26 mouse cellular contexts compared by ENCODE assay signal in genomic region chr6:48894203-48894602, GRCm38 (mm10). TPM values are rescaled to one million over a fixed set of nuclear protein-coding genes. Genes with fewer than 3 reads are reported as not detected.
A peak's percentile ranks its signal among the peaks of the same experiment; 100 is the strongest.
DNase-seq lines count a peak whose midpoint lies in the region; ATAC-seq and TF ChIP-seq lines count a peak whose summit lies in the region.
"Had no signal": no experiment of that assay in that cellular context is flagged by ENCODE, and none has a peak within 500 bp of the region (broad histone marks: within the 10 kb centered on the region; RNA-seq: fewer than 3 reads in every experiment).

No protein-coding gene starts in this region.

- DNase-seq in heart, embryonic 10.5 days (ENCODE audit: low spot score): peak; percentile 31
- no peak for DNase-seq in heart, adult 18-20 months
- no peak for DNase-seq in kidney, postnatal 0 days (ENCODE audit: low spot score)
- no peak for DNase-seq in kidney, adult 8-10 months
- no peak for DNase-seq in thymus, postnatal 25 days
- DNase-seq in spleen, postnatal 36 days (ENCODE audit: low spot score in 2 of 2): no peak
- DNase-seq: adrenal gland, postnatal 36 days; cerebellum, adult 8-10 months; gastrocnemius, postnatal 36 days; lung, postnatal 14 days; right cerebral cortex, postnatal 14 days had no signal

- H3K4me1 ChIP-seq in heart, embryonic 10.5 days: no peaks in the 10 kb centered on the region
- H3K4me1 ChIP-seq in kidney, postnatal 0 days (replicated peaks; ENCODE audit: insufficient read depth, low read length): 0 out of 2 replicates have a peak, but pooled peaks cover 5% of the 10 kb centered on the region
- H3K4me1 ChIP-seq: embryonic facial prominence, embryonic 13.5 days; hindbrain, embryonic 10.5 days; limb, embryonic 12.5 days; neural tube, embryonic 15.5 days; stomach, embryonic 15.5 days had no signal

- no peak overlapping the region for H3K4me3 ChIP-seq in heart, embryonic 10.5 days
- H3K4me3 ChIP-seq in kidney, postnatal 0 days (replicated peaks; ENCODE audit: low read depth, low read length): no peak overlapping the region
- H3K4me3 ChIP-seq: embryonic facial prominence, embryonic 13.5 days; hindbrain, embryonic 10.5 days; limb, embryonic 12.5 days; neural tube, embryonic 15.5 days; stomach, embryonic 15.5 days had no signal

- no peak overlapping the region for H3K27ac ChIP-seq in heart, embryonic 10.5 days
- H3K27ac ChIP-seq in kidney, postnatal 0 days: peak overlapping the region; percentile 91
- H3K27ac ChIP-seq: embryonic facial prominence, embryonic 13.5 days; hindbrain, embryonic 10.5 days; hindbrain, postnatal 0 days; limb, embryonic 12.5 days; neural tube, embryonic 15.5 days; stomach, embryonic 15.5 days had no signal

- H3K9me3 ChIP-seq in heart, embryonic 10.5 days: no peaks in the 10 kb centered on the region
- H3K9me3 ChIP-seq in kidney, postnatal 0 days (replicated peaks; ENCODE audit: low read length): no peaks in the 10 kb centered on the region
- H3K9me3 ChIP-seq: neural tube, embryonic 15.5 days; stomach, embryonic 15.5 days had no signal

- no peak overlapping the region for H3K4me2 ChIP-seq in kidney, postnatal 0 days (ENCODE audit: low read length)
- H3K4me2 ChIP-seq: embryonic facial prominence, embryonic 13.5 days; limb, embryonic 12.5 days; neural tube, embryonic 15.5 days; stomach, embryonic 15.5 days had no signal

- no peak for ATAC-seq in kidney, postnatal 0 days (replicated peaks; ENCODE audit: low FRiP score, low read depth)
- ATAC-seq in common myeloid progenitor, adult 5-6 weeks (replicated peaks; ENCODE audit: low read depth, poor library complexity, severe bottlenecking): peak; percentile 92
- peak; percentile 51; the same call in 1 of the 2 replicates for ATAC-seq in megakaryocyte, adult 5-6 weeks (ENCODE audit: poor library complexity, severe bottlenecking)
- ATAC-seq: forebrain, embryonic 16.5 days; hindbrain, postnatal 0 days; midbrain, embryonic 16.5 days had no signal

- no peak overlapping the region for H3K9ac ChIP-seq in kidney, postnatal 0 days (ENCODE audit: low read depth, low read length)
- H3K9ac ChIP-seq: embryonic facial prominence, embryonic 13.5 days; limb, embryonic 12.5 days; neural tube, embryonic 15.5 days; stomach, embryonic 15.5 days had no signal

- no peak for TF ChIP-seq CTCF in kidney, postnatal 0 days (IDR thresholded peaks at IDR 0.05; ENCODE audit: low read depth)

- no peaks in the 10 kb centered on the region for H3K27me3 ChIP-seq in heart, embryonic 10.5 days (ENCODE audit: insufficient read depth, poor library complexity, severe bottlenecking)
- no peaks in the 10 kb centered on the region for H3K27me3 ChIP-seq in kidney, postnatal 0 days (ENCODE audit: insufficient read depth, low read length)
- H3K27me3 ChIP-seq: CH12.LX; embryonic facial prominence, embryonic 13.5 days; limb, embryonic 12.5 days; neural tube, embryonic 15.5 days; stomach, embryonic 15.5 days had no signal

- WGBS in heart, embryonic 10.5 days: 56% methylated on average over 4 of the region's 4 CpGs
- WGBS in kidney, postnatal 0 days: 72% methylated on average over 4 of the region's 4 CpGs

- H3K36me3 ChIP-seq in heart, embryonic 10.5 days: no peaks in the 10 kb centered on the region
- H3K36me3 ChIP-seq in kidney, postnatal 0 days (ENCODE audit: insufficient read depth, low read length): no peaks in the 10 kb centered on the region
- H3K36me3 ChIP-seq: embryonic facial prominence, embryonic 13.5 days; hindbrain, embryonic 10.5 days; limb, embryonic 12.5 days; neural tube, embryonic 15.5 days; stomach, embryonic 15.5 days had no signal

RNA-seq across cellular contexts. Expression of gene Aoc1, which starts 21.5 kb away (rescaled TPM):
- not detected in 2 replicates for polyA plus RNA-seq in heart, embryonic 10.5 days (2016; fragmentation: Nextera tagmentation; extraction: Ambion mirVana)
- not detected for total RNA-seq in heart, adult 18-20 months (2021)
- polyA plus RNA-seq in kidney, postnatal 0 days (2015; fragmentation: Nextera tagmentation; extraction: Ambion mirVana): 9.9 and 11.0 TPM in 2 replicates
- total RNA-seq in common myeloid progenitor, adult 5-6 weeks (2017): 0.23 TPM in 1 of 2 replicates, not detected in the other
- not detected in 2 replicates for total RNA-seq in megakaryocyte, adult 5-6 weeks (2015)
- not detected in 2 replicates for total RNA-seq in megakaryocyte, adult 5-6 weeks (2017)
- total RNA-seq: adrenal gland, postnatal 36 days; gastrocnemius, postnatal 36 days; layer of hippocampus, postnatal 10 days had no signal
- polyA plus RNA-seq: embryonic facial prominence, embryonic 13.5 days; forebrain, embryonic 16.5 days; heart, embryonic 14.5 days; hindbrain, embryonic 10.5 days; limb, embryonic 12.5 days; midbrain, embryonic 16.5 days; neural tube, embryonic 15.5 days had no signal

RNA-seq across cellular contexts. Expression of gene 1600015I10Rik, which starts 35.5 kb away (rescaled TPM):
- 0.05 TPM in 1 of 2 replicates, not detected in the other for polyA plus RNA-seq in heart, embryonic 10.5 days (2016; fragmentation: Nextera tagmentation; extraction: Ambion mirVana)
- total RNA-seq in heart, adult 18-20 months (2021): not detected
- not detected in 2 replicates for polyA plus RNA-seq in kidney, postnatal 0 days (2015; fragmentation: Nextera tagmentation; extraction: Ambion mirVana)
- total RNA-seq in common myeloid progenitor, adult 5-6 weeks (2017): not detected in 2 replicates
- not detected in 2 replicates for total RNA-seq in megakaryocyte, adult 5-6 weeks (2015)
- total RNA-seq in megakaryocyte, adult 5-6 weeks (2017): not detected in 2 replicates
- total RNA-seq: adrenal gland, postnatal 36 days; CH12.LX; gastrocnemius, postnatal 36 days; hindbrain, postnatal 0 days; layer of hippocampus, postnatal 10 days had no signal
- polyA plus RNA-seq: embryonic facial prominence, embryonic 13.5 days; forebrain, embryonic 16.5 days; hindbrain, embryonic 10.5 days; hindbrain, postnatal 0 days; limb, embryonic 12.5 days; liver, embryonic 16.5 days; midbrain, embryonic 16.5 days; neural tube, embryonic 15.5 days; spleen, adult 2 months; stomach, embryonic 15.5 days had no signal

RNA-seq across cellular contexts. Expression of gene Tmem176b, which starts 52.9 kb away (rescaled TPM):
- 150 and 178 TPM in 2 replicates for polyA plus RNA-seq in heart, embryonic 10.5 days (2016; fragmentation: Nextera tagmentation; extraction: Ambion mirVana)
- total RNA-seq in heart, adult 18-20 months (2021): 10 to 100 TPM; 39.3 to 54.1 TPM
- polyA plus RNA-seq in kidney, postnatal 0 days (2015; fragmentation: Nextera tagmentation; extraction: Ambion mirVana): 669 and 685 TPM in 2 replicates
- total RNA-seq in common myeloid progenitor, adult 5-6 weeks (2017): 137 and 148 TPM in 2 replicates
- total RNA-seq in megakaryocyte, adult 5-6 weeks (2015): 74.3 and 79.2 TPM in 2 replicates
- total RNA-seq in megakaryocyte, adult 5-6 weeks (2017): 81.4 and 85.0 TPM in 2 replicates

RNA-seq across cellular contexts. Expression of gene Tmem176a, which starts 53.5 kb away (rescaled TPM):
- polyA plus RNA-seq in heart, embryonic 10.5 days (2016; fragmentation: Nextera tagmentation; extraction: Ambion mirVana): 65.3 and 84.3 TPM in 2 replicates
- 10 to 100 TPM; 14.7 to 20.6 TPM for total RNA-seq in heart, adult 18-20 months (2021)
- 315 and 333 TPM in 2 replicates for polyA plus RNA-seq in kidney, postnatal 0 days (2015; fragmentation: Nextera tagmentation; extraction: Ambion mirVana)
- 33.7 and 54.6 TPM in 2 replicates for total RNA-seq in common myeloid progenitor, adult 5-6 weeks (2017)
- 33.4 and 35.5 TPM in 2 replicates for total RNA-seq in megakaryocyte, adult 5-6 weeks (2015)
- total RNA-seq in megakaryocyte, adult 5-6 weeks (2017): 16.5 and 20.0 TPM in 2 replicates
